Mouse (Mus musculus): ENCODE data around the gene Mamdc4. TPM values are rescaled to one million over a fixed set of nuclear protein-coding genes. Genes with fewer than 3 reads are reported as not detected.
"Not testable (repeated sequence)": the region's sequence is repeated elsewhere in the genome, so short reads cannot be mapped to it uniquely, and the experiment has no call there.

Mamdc4 gene
- polyA plus RNA-seq, 1 experiment from 2014 or later: 85.2 TPM

- no peak for DNase-seq (ENCODE audit: low spot score)
- Histone ChIP-seq H3K27me3 (replicated peaks; ENCODE audit: control insufficient read depth, insufficient read depth, low read length) (no peaks in the 10 kb centered on the region), H3K9ac (ENCODE audit: low read length) (peak overlapping the region; percentile 88), H3K4me3 (ENCODE audit: low read depth, low read length) (peak overlapping the region; percentile 85), H3K27ac (ENCODE audit: low read depth) (peak overlapping the region; percentile 60), H3K4me2 (ENCODE audit: low read length) (peak overlapping the region; percentile 97), H3K36me3 (ENCODE audit: control insufficient read depth, insufficient read depth, low read length) (peaks cover 35% of the 10 kb centered on the region), H3K9me3 (ENCODE audit: control insufficient read depth, low read length) (no peaks in the 10 kb centered on the region), H3K4me1 (replicated peaks; ENCODE audit: control insufficient read depth, insufficient read depth, low read length) (peaks cover 12% of the 10 kb centered on the region)
- 0% methylated on average over 24 of the region's 24 CpGs for WGBS
- no peak; the same call in none of the 2 replicates for ATAC-seq (replicated peaks; ENCODE audit: low FRiP score, low TSS enrichment, low read depth)
Measured at GRCm38 (mm10) chr2:25557964-25558360, 16.7 kb downstream of the Mamdc4 start.

- H3K9me3 ChIP-seq (ENCODE audit: control insufficient read depth, low read length): no peaks in the 10 kb centered on the region
- ATAC-seq (replicated peaks; ENCODE audit: low FRiP score, low TSS enrichment, low read depth) (peak; percentile 95), DNase-seq (ENCODE audit: low spot score) (peak; percentile 92)
- peak within 1 kb of the TSS; percentile 85 for H3K4me3 ChIP-seq (ENCODE audit: low read depth, low read length)
- peaks cover 30% of the 10 kb centered on the region for H3K36me3 ChIP-seq (ENCODE audit: control insufficient read depth, insufficient read depth, low read length)
- under 1% methylated on average over 61 of the region's 61 CpGs for WGBS
- peak within 1 kb of the TSS; percentile 97 for H3K4me2 ChIP-seq (ENCODE audit: low read length)
- no peaks in the 10 kb centered on the region for H3K27me3 ChIP-seq (replicated peaks; ENCODE audit: control insufficient read depth, insufficient read depth, low read length)
- peak within 1 kb of the TSS; percentile 60 for H3K27ac ChIP-seq (ENCODE audit: low read depth)
- H3K4me1 ChIP-seq (replicated peaks; ENCODE audit: control insufficient read depth, insufficient read depth, low read length): peaks cover 12% of the 10 kb centered on the region
- H3K9ac ChIP-seq (ENCODE audit: low read length): peak within 1 kb of the TSS; percentile 88
Measured at GRCm38 (mm10) chr2:25557221-25557963, 17.3 kb downstream of the Mamdc4 start, which contains the start of gene Edf1. TSS of gene Edf1 (plus strand) at chr2:25557847.

- H3K4me2 ChIP-seq (ENCODE audit: low read length): no peak overlapping the region
- DNase-seq (ENCODE audit: low spot score) (no peak), ATAC-seq (replicated peaks; ENCODE audit: low FRiP score, low TSS enrichment, low read depth) (no peak)
- H3K4me1 ChIP-seq (replicated peaks; ENCODE audit: control insufficient read depth, insufficient read depth, low read length): peaks cover 12% of the 10 kb centered on the region
- no peak overlapping the region for H3K9ac ChIP-seq (ENCODE audit: low read length)
- H3K9me3 ChIP-seq (ENCODE audit: control insufficient read depth, low read length): no peaks in the 10 kb centered on the region
- 55% methylated on average over 1 of the region's 1 CpGs for WGBS
- H3K4me3 ChIP-seq (ENCODE audit: low read depth, low read length): no peak overlapping the region
- peaks cover 19% of the 10 kb centered on the region for H3K36me3 ChIP-seq (ENCODE audit: control insufficient read depth, insufficient read depth, low read length)
- H3K27ac ChIP-seq (ENCODE audit: low read depth): no peak overlapping the region
- no peaks in the 10 kb centered on the region for H3K27me3 ChIP-seq (replicated peaks; ENCODE audit: control insufficient read depth, insufficient read depth, low read length)
Measured at GRCm38 (mm10) chr2:25556296-25556695, 18.3 kb downstream of the Mamdc4 start.

GRCm38 (mm10) chr2:25555479-25555878 is 19.2 kb downstream of the Mamdc4 start:
- not testable (repeated sequence) for ATAC-seq (replicated peaks; ENCODE audit: low FRiP score, low TSS enrichment, low read depth); H3K4me2 ChIP-seq (ENCODE audit: low read length); H3K9ac ChIP-seq (ENCODE audit: low read length); H3K9me3 ChIP-seq (ENCODE audit: control insufficient read depth, low read length); H3K27me3 ChIP-seq (replicated peaks; ENCODE audit: control insufficient read depth, insufficient read depth, low read length); DNase-seq (ENCODE audit: low spot score); H3K4me3 ChIP-seq (ENCODE audit: low read depth, low read length); H3K27ac ChIP-seq (ENCODE audit: low read depth)
- 48% methylated on average over 2 of the region's 2 CpGs for WGBS
- peaks cover 11% of the 10 kb centered on the region for H3K36me3 ChIP-seq (ENCODE audit: control insufficient read depth, insufficient read depth, low read length)
- peaks cover 12% of the 10 kb centered on the region for H3K4me1 ChIP-seq (replicated peaks; ENCODE audit: control insufficient read depth, insufficient read depth, low read length)

GRCm38 (mm10) chr2:25553171-25553786 is 21.4 kb downstream of the Mamdc4 start:
- WGBS: 86% methylated on average over 4 of the region's 4 CpGs
- H3K9me3 ChIP-seq (ENCODE audit: control insufficient read depth, low read length); ATAC-seq (replicated peaks; ENCODE audit: low FRiP score, low TSS enrichment, low read depth); H3K4me1 ChIP-seq (replicated peaks; ENCODE audit: control insufficient read depth, insufficient read depth, low read length); DNase-seq (ENCODE audit: low spot score); H3K27ac ChIP-seq (ENCODE audit: low read depth); H3K9ac ChIP-seq (ENCODE audit: low read length); H3K36me3 ChIP-seq (ENCODE audit: control insufficient read depth, insufficient read depth, low read length); H3K27me3 ChIP-seq (replicated peaks; ENCODE audit: control insufficient read depth, insufficient read depth, low read length); H3K4me3 ChIP-seq (ENCODE audit: low read depth, low read length); H3K4me2 ChIP-seq (ENCODE audit: low read length): not testable (repeated sequence)

GRCm38 (mm10) chr2:25551186-25551585 is 23.5 kb downstream of the Mamdc4 start:
- no peaks in the 10 kb centered on the region for H3K36me3 ChIP-seq (ENCODE audit: control insufficient read depth, insufficient read depth, low read length)
- H3K4me3 ChIP-seq (ENCODE audit: low read depth, low read length): no peak overlapping the region
- 38% methylated on average over 5 of the region's 5 CpGs for WGBS
- H3K4me1 ChIP-seq (replicated peaks; ENCODE audit: control insufficient read depth, insufficient read depth, low read length): no peaks in the 10 kb centered on the region
- ATAC-seq (replicated peaks; ENCODE audit: low FRiP score, low TSS enrichment, low read depth): no peak
- no peak overlapping the region for H3K4me2 ChIP-seq (ENCODE audit: low read length)
- no peaks in the 10 kb centered on the region for H3K27me3 ChIP-seq (replicated peaks; ENCODE audit: control insufficient read depth, insufficient read depth, low read length)
- no peak for DNase-seq (ENCODE audit: low spot score)
- H3K9me3 ChIP-seq (ENCODE audit: control insufficient read depth, low read length): no peaks in the 10 kb centered on the region
- H3K27ac ChIP-seq (ENCODE audit: low read depth): no peak overlapping the region
- H3K9ac ChIP-seq (ENCODE audit: low read length): no peak overlapping the region

- H3K36me3 ChIP-seq (ENCODE audit: control insufficient read depth, insufficient read depth, low read length): no peaks in the 10 kb centered on the region
- WGBS: 71% methylated on average over 9 of the region's 9 CpGs
- no peak overlapping the region for H3K9ac ChIP-seq (ENCODE audit: low read length)
- H3K4me3 ChIP-seq (ENCODE audit: low read depth, low read length): no peak overlapping the region
- H3K9me3 ChIP-seq (ENCODE audit: control insufficient read depth, low read length): no peaks in the 10 kb centered on the region
- H3K4me2 ChIP-seq (ENCODE audit: low read length): no peak overlapping the region
- no peak overlapping the region for H3K27ac ChIP-seq (ENCODE audit: low read depth)
- no peaks in the 10 kb centered on the region for H3K27me3 ChIP-seq (replicated peaks; ENCODE audit: control insufficient read depth, insufficient read depth, low read length)
- ATAC-seq (replicated peaks; ENCODE audit: low FRiP score, low TSS enrichment, low read depth) (no peak), DNase-seq (ENCODE audit: low spot score) (no peak)
- peaks cover 7% of the 10 kb centered on the region for H3K4me1 ChIP-seq (replicated peaks; ENCODE audit: control insufficient read depth, insufficient read depth, low read length)
Measured at GRCm38 (mm10) chr2:25549021-25549991, 25.3 kb downstream of the Mamdc4 start.

GRCm38 (mm10) chr2:25546811-25547491 is 27.7 kb downstream of the Mamdc4 start, which contains the start of gene Traf2:
TSS of gene Traf2 (minus strand) at chr2:25546940.
- no peaks in the 10 kb centered on the region for H3K27me3 ChIP-seq (replicated peaks; ENCODE audit: control insufficient read depth, insufficient read depth, low read length)
- 3% methylated on average over 48 of the region's 48 CpGs for WGBS
- H3K9me3 ChIP-seq (ENCODE audit: control insufficient read depth, low read length): no peaks in the 10 kb centered on the region
- peak; percentile 98 for DNase-seq (ENCODE audit: low spot score)
- peak within 1 kb of the TSS; percentile 88 for H3K4me2 ChIP-seq (ENCODE audit: low read length)
- peak within 1 kb of the TSS; percentile 74 for H3K9ac ChIP-seq (ENCODE audit: low read length)
- no peaks in the 10 kb centered on the region for H3K36me3 ChIP-seq (ENCODE audit: control insufficient read depth, insufficient read depth, low read length)
- peak; percentile 97 for ATAC-seq (replicated peaks; ENCODE audit: low FRiP score, low TSS enrichment, low read depth)
- H3K27ac ChIP-seq (ENCODE audit: low read depth): peak within 1 kb of the TSS; percentile 67
- H3K4me1 ChIP-seq (replicated peaks; ENCODE audit: control insufficient read depth, insufficient read depth, low read length): peaks cover 7% of the 10 kb centered on the region
- peak within 1 kb of the TSS; percentile 76 for H3K4me3 ChIP-seq (ENCODE audit: low read depth, low read length)
